Mouse (Mus musculus): ENCODE results near the gene Sirpa. TPM values are rescaled to one million over a fixed set of nuclear protein-coding genes. Genes with fewer than 3 reads are reported as not detected.

The Sirpa gene
- polyA plus RNA-seq, 1 experiment from 2014 or later, result 30.1 TPM

DNA sequence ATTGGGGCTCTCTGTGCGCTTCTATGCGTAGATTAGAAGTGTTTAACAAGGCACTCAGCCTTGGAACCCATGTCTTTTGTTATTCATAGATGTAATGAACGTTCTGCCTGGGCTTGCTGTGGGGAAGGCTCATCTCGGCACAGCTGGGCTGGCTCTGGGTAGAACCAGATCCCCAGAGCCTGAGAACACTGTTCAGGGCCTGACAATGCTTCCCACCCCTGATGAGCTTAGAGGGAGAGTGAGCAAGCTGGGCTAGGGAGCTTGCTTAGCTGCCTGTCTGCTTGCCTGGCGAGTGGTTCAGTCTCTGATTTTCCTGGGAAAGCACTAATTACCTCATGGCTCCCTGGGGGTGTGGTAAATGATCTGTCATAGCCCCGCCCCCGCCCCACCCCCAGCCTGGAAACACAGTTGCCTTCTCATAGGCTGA, 4.8 kb upstream of the Sirpa start:
- no peak for DNase-seq (ENCODE audit: low spot score)
- Histone ChIP-seq H3K27ac (ENCODE audit: low read length) (no peak overlapping the region), H3K36me3 (ENCODE audit: insufficient read depth, low read length) (no peaks in the 10 kb centered on the region), H3K9ac (replicated peaks; ENCODE audit: low read depth) (no peak overlapping the region), H3K9me3 (ENCODE audit: low read length) (no peaks in the 10 kb centered on the region), H3K4me1 (ENCODE audit: insufficient read depth, low read depth, low read length) (no peaks in the 10 kb centered on the region), H3K4me2 (replicated peaks; ENCODE audit: low read depth, low read length) (no peak overlapping the region), H3K4me3 (ENCODE audit: low read depth, low read length) (no peak overlapping the region), H3K27me3 (replicated peaks; ENCODE audit: insufficient read depth, low read length) (no peaks in the 10 kb centered on the region)
- TF ChIP-seq EP300 (IDR thresholded peaks at IDR 0.05), result no peak
- no peak for TF ChIP-seq CTCF (IDR thresholded peaks at IDR 0.05)
- no peak for ATAC-seq
- WGBS, result 27% methylated on average over 7 of the region's 7 CpGs

DNA sequence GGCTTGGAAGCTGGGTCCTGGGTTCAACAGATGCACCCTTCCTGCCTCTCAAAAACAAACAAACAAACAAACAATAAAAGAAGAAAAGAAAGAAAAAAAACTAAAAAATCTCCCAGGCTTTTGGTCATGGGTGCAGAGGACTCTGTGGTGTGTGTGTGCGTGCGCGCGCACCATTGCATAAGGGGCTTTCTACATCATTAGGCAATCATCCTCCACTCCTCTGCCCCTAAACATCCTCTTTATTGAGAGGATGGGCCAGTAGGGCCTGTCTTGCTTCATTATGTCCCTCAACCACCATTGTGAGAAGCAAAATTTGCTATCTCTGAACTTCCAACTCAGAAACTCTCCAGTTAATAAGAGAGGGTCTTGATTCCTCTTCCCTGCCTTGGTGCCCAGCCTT, 738 bp upstream of the Sirpa start:
- H3K27ac ChIP-seq (ENCODE audit: low read length), result peak overlapping the region; percentile 85
- 81% methylated on average over 4 of the region's 4 CpGs for WGBS
- no peaks in the 10 kb centered on the region for H3K9me3 ChIP-seq (ENCODE audit: low read length)
- ATAC-seq (no peak), DNase-seq (ENCODE audit: low spot score) (peak; percentile 64)
- peak overlapping the region; percentile 89; the same call in 1 of the 2 replicates for H3K4me2 ChIP-seq (replicated peaks; ENCODE audit: low read depth, low read length)
- TF ChIP-seq EP300 (IDR thresholded peaks at IDR 0.05) (no peak), CTCF (IDR thresholded peaks at IDR 0.05) (no peak)
- peak overlapping the region; percentile 65; the same call in 1 of the 2 replicates for H3K9ac ChIP-seq (replicated peaks; ENCODE audit: low read depth)
- peaks cover 8% of the 10 kb centered on the region; the same call in 1 of the 2 replicates for H3K4me1 ChIP-seq (ENCODE audit: insufficient read depth, low read depth, low read length)
- no peaks in the 10 kb centered on the region for H3K27me3 ChIP-seq (replicated peaks; ENCODE audit: insufficient read depth, low read length)
- H3K4me3 ChIP-seq (ENCODE audit: low read depth, low read length), result peak overlapping the region; percentile 74; the same call in 1 of the 2 replicates
- H3K36me3 ChIP-seq (ENCODE audit: insufficient read depth, low read length), result no peaks in the 10 kb centered on the region

DNA sequence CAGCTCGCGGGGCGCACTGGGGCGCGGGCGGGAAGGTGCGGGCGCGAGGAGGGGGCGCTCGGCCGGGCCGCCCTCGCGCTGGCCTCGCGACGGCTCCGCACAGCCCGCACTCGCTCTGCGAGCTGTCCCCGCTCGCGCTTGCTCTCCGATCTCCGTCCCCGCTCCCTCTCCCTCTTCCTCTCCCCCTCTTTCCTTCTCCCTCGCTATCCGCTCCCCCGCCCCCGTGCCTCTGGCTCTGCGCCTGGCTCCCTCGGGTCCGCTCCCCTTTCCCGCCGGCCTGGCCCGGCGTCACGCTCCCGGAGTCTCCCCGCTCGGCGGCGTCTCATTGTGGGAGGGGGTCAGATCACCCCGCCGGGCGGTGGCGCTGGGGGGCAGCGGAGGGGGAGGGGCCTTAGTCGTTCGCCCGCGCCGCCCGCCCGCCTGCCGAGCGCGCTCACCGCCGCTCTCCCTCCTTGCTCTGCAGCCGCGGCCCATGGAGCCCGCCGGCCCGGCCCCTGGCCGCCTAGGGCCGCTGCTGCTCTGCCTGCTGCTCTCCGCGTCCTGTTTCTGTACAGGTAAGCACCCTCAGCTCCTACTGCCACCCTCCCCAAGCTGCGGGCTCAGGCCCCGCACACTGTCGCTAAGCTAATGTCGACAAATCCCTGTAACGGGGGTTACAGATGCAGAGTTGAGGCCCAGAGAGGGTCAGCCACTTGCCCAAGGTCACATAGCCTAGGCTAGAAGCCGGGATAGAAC, 673 bp downstream of the Sirpa start:
- DNase-seq (ENCODE audit: low spot score) (peak; percentile 83), ATAC-seq (peak; percentile 78)
- Histone ChIP-seq H3K9me3 (ENCODE audit: low read length) (no peaks in the 10 kb centered on the region), H3K36me3 (ENCODE audit: insufficient read depth, low read length) (no peaks in the 10 kb centered on the region), H3K9ac (replicated peaks; ENCODE audit: low read depth) (peak overlapping the region; percentile 65), H3K4me3 (ENCODE audit: low read depth, low read length) (peak overlapping the region; percentile 74), H3K27ac (ENCODE audit: low read length) (peak overlapping the region; percentile 85), H3K4me1 (ENCODE audit: insufficient read depth, low read depth, low read length) (peaks cover 8% of the 10 kb centered on the region; the same call in 1 of the 2 replicates), H3K27me3 (replicated peaks; ENCODE audit: insufficient read depth, low read length) (no peaks in the 10 kb centered on the region), H3K4me2 (replicated peaks; ENCODE audit: low read depth, low read length) (peak overlapping the region; percentile 89)
- WGBS, result under 1% methylated on average over 21 of the region's 77 CpGs
- TF ChIP-seq EP300 (IDR thresholded peaks at IDR 0.05), result no peak

DNA sequence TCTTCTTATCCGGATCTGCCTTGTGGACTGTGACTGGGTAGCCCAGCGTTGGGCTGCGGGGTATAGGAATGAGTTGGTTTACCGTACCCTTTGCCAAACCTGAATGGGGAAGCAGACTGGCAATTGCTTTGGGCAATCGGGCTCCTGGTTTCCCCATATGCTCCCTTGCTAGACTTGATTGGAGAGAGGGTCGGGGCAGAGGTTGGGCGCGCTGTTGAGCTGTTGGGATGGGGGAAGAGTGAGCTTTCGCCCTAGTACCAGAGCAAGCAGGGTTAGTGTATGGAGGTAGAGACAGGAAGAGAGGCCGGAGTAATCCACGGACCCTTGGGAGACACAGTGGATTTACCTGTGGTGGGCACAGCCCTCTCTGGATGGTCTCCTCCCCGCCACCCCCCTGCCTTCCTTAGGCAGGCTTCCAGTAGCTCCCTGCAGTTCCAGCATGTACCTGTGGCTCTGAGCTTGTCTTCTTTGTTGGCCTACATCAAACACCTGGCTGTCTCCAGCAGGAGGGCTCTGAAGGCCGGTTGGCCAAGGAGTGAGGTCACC, 1.3 kb downstream of the Sirpa start:
- no peak for ATAC-seq
- H3K27ac ChIP-seq (ENCODE audit: low read length), result peak overlapping the region; percentile 85; the same call in 1 of the 2 replicates
- H3K4me3 ChIP-seq (ENCODE audit: low read depth, low read length), result peak overlapping the region; percentile 74
- DNase-seq (ENCODE audit: low spot score), result peak; percentile 29
- no peaks in the 10 kb centered on the region for H3K36me3 ChIP-seq (ENCODE audit: insufficient read depth, low read length)
- H3K27me3 ChIP-seq (replicated peaks; ENCODE audit: insufficient read depth, low read length), result no peaks in the 10 kb centered on the region
- H3K4me1 ChIP-seq (ENCODE audit: insufficient read depth, low read depth, low read length), result peaks cover 8% of the 10 kb centered on the region; the same call in 1 of the 2 replicates
- peak overlapping the region; percentile 65 for H3K9ac ChIP-seq (replicated peaks; ENCODE audit: low read depth)
- no peaks in the 10 kb centered on the region for H3K9me3 ChIP-seq (ENCODE audit: low read length)
- peak; percentile 11; the same call in 1 of the 2 replicates for TF ChIP-seq CTCF (IDR thresholded peaks at IDR 0.05)
- no peak for TF ChIP-seq EP300 (IDR thresholded peaks at IDR 0.05)
- H3K4me2 ChIP-seq (replicated peaks; ENCODE audit: low read depth, low read length), result peak overlapping the region; percentile 89
- WGBS, result 5% methylated on average over 13 of the region's 13 CpGs

DNA sequence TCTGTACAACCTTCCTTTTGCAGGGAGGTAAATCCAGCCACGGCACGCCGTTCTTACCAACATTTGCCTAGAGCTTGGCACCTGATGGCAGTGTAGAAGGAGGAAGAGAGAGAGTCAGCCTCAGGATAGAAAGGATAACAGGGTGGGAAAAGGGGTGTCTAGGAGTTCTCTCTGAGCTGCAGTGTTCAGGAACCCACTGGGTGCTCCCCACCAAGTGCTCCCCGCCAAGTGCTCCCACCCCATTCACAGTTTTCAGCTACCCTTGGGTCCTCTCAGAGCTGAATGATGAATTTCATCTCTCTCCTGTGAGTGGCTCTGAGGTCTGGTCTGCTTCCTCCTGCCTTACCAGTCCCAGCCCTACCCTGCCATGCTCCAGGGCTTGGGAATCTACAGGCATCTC, 1.9 kb downstream of the Sirpa start:
- Histone ChIP-seq H3K4me1 (ENCODE audit: insufficient read depth, low read depth, low read length) (peaks cover 8% of the 10 kb centered on the region; the same call in 1 of the 2 replicates), H3K27ac (ENCODE audit: low read length) (no peak overlapping the region), H3K4me2 (replicated peaks; ENCODE audit: low read depth, low read length) (peak overlapping the region; percentile 89), H3K4me3 (ENCODE audit: low read depth, low read length) (peak overlapping the region; percentile 74; the same call in 1 of the 2 replicates), H3K36me3 (ENCODE audit: insufficient read depth, low read length) (no peaks in the 10 kb centered on the region), H3K9ac (replicated peaks; ENCODE audit: low read depth) (no peak overlapping the region), H3K27me3 (replicated peaks; ENCODE audit: insufficient read depth, low read length) (no peaks in the 10 kb centered on the region), H3K9me3 (ENCODE audit: low read length) (no peaks in the 10 kb centered on the region)
- DNase-seq (ENCODE audit: low spot score) (no peak), ATAC-seq (no peak)
- 75% methylated on average over 4 of the region's 4 CpGs for WGBS
- TF ChIP-seq EP300 (IDR thresholded peaks at IDR 0.05), result no peak

DNA sequence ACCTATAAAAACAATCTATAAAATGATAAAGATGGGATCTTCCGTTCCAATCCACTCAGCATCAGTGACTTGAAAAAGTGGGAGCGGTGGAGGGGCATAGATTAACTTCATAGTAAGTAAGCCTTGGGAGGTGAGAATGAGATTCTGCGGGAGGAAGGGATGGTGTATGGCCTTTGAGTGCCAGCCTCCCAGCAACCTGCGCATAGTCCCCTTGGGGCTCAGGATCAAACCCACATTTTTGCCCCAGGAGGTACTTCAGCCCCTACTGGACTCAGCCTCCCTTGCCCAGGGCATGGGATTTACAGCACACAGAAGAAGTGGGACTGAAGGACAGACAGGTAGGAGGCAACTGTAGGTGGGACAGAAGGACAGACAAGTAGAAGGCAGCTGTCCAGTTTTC, 2.6 kb downstream of the Sirpa start:
- Histone ChIP-seq H3K27me3 (replicated peaks; ENCODE audit: insufficient read depth, low read length) (no peaks in the 10 kb centered on the region), H3K27ac (ENCODE audit: low read length) (no peak overlapping the region), H3K4me2 (replicated peaks; ENCODE audit: low read depth, low read length) (peak overlapping the region; percentile 89; the same call in 1 of the 2 replicates), H3K4me3 (ENCODE audit: low read depth, low read length) (no peak overlapping the region), H3K9me3 (ENCODE audit: low read length) (no peaks in the 10 kb centered on the region), H3K36me3 (ENCODE audit: insufficient read depth, low read length) (no peaks in the 10 kb centered on the region), H3K4me1 (ENCODE audit: insufficient read depth, low read depth, low read length) (peaks cover 8% of the 10 kb centered on the region; the same call in 1 of the 2 replicates), H3K9ac (replicated peaks; ENCODE audit: low read depth) (no peak overlapping the region)
- ATAC-seq, result no peak
- DNase-seq (ENCODE audit: low spot score), result no peak
- TF ChIP-seq EP300 (IDR thresholded peaks at IDR 0.05), result no peak
- TF ChIP-seq CTCF (IDR thresholded peaks at IDR 0.05), result no peak
- WGBS, result 65% methylated on average over 4 of the region's 4 CpGs

Measured in lung, postnatal 0 days (tissue).